Mouse (Mus musculus) brain, embryonic 14.5 days (tissue): Measurements from ENCODE around the gene Fxyd2.

ENCODE experiments used
- CTCF ChIP-seq: fragments of 200-500 bp; IDR thresholded peaks from 2 replicates; pipeline ENCODE4 v1.5.1; 2012; ENCODE audit warnings: inconsistent platforms, mild to moderate bottlenecking, moderate library complexity, borderline replicate concordance; ENCODE audit not compliant: insufficient read depth, insufficient read length; ENCODE audit errors: extremely low read depth
- POLR2A ChIP-seq: fragments of 200-500 bp; IDR thresholded peaks from 2 replicates; pipeline ENCODE4 v1.6.1; 2012; ENCODE audit warnings: mild to moderate bottlenecking, inconsistent platforms, borderline replicate concordance; ENCODE audit not compliant: poor library complexity, insufficient read depth, insufficient read length, severe bottlenecking; ENCODE audit errors: extremely low read depth

- TF ChIP-seq POLR2A (no peak), CTCF (no peak)
Measured at GRCm38 (mm10) chr9:45458363-45458762, 58.9 kb downstream of the Fxyd2 start.
